Mouse (Mus musculus): ENCODE measurements around the gene 0610030E20Rik. TPM values are rescaled to one million over a fixed set of nuclear protein-coding genes. Genes with fewer than 3 reads are reported as not detected.

The 0610030E20Rik gene
- polyA plus RNA-seq, 1 experiment from 2014 or later: 29.8 TPM

DNA sequence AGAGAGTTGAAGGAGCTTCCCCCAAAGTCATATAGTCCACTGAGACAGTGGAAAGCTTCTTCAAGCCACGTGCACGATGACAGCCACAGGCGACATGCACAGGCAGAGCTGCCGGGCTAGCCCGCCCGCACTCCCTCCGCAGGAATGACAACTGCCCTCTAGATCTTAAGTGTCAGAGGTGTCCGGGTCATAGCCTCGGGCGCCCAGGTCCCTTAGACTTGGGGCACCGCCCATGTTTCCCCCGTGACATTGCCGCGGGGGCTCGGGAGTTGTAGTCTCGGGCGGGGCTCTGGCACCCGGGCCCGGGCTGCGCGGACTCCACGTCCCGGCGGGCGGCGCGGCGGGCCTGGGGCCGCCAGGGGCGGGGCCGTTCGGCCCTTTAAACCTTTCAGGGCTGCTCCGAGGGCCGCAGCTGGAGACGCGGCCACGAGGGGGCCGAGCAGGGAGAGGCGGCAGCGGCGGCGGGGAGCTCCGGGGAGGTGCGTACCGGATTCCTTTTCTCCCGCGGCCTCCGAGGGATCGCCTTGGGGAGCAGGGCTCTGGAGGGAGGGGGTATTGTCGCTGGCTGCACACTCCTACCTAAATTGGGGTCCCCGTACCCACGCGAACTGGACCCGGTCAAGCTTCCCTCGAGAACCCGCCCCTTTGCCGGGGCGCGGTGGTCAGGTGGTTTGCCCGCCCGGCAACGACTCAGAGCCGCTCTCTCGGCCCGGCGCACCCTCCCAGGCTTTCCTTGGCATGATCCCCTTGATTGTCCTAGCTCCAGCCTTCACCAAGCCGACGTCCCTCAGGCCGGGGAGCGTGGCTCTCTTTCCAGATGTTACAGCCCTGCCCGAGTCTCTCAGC is 8.2 kb downstream of the 0610030E20Rik start, which contains the start of gene Tmem150a:
TSS of gene Tmem150a (plus strand) at position 382 of the 846 bp plus-strand sequence.
- peak within 1 kb of the TSS; percentile 64 for H3K4me3 ChIP-seq
- DNase-seq (ENCODE audit: extremely low spot score, low spot score): peak; percentile 72
- H3K27me3 ChIP-seq (ENCODE audit: poor library complexity, severe bottlenecking): peaks cover 9% of the 10 kb centered on the region; the same call in 1 of the 2 replicates
- no peaks in the 10 kb centered on the region for H3K9me3 ChIP-seq
- WGBS: under 1% methylated on average over 71 of the region's 71 CpGs
- H3K27ac ChIP-seq: peak within 1 kb of the TSS; percentile 80
- peaks cover 50% of the 10 kb centered on the region for H3K36me3 ChIP-seq (replicated peaks)
- peaks cover 38% of the 10 kb centered on the region for H3K4me1 ChIP-seq

GRCm38 (mm10) chr6:72356001-72356532 is 8.9 kb downstream of the 0610030E20Rik start:
- H3K27ac ChIP-seq: peak overlapping the region; percentile 80
- peak overlapping the region; percentile 64 for H3K4me3 ChIP-seq
- H3K4me1 ChIP-seq: peaks cover 46% of the 10 kb centered on the region
- H3K27me3 ChIP-seq (ENCODE audit: poor library complexity, severe bottlenecking): peaks cover 9% of the 10 kb centered on the region; the same call in 1 of the 2 replicates
- H3K36me3 ChIP-seq (replicated peaks): peaks cover 48% of the 10 kb centered on the region
- no peaks in the 10 kb centered on the region for H3K9me3 ChIP-seq
- WGBS: 37% methylated on average over 7 of the region's 8 CpGs
- DNase-seq (ENCODE audit: extremely low spot score, low spot score): no peak

- H3K36me3 ChIP-seq (replicated peaks): peaks cover 42% of the 10 kb centered on the region
- H3K27ac ChIP-seq: no peak overlapping the region
- peaks cover 52% of the 10 kb centered on the region for H3K4me1 ChIP-seq
- no peak for DNase-seq (ENCODE audit: extremely low spot score, low spot score)
- 85% methylated on average over 5 of the region's 5 CpGs for WGBS
- H3K27me3 ChIP-seq (ENCODE audit: poor library complexity, severe bottlenecking): peaks cover 9% of the 10 kb centered on the region; the same call in 1 of the 2 replicates
- no peak overlapping the region for H3K4me3 ChIP-seq
- no peaks in the 10 kb centered on the region for H3K9me3 ChIP-seq
Measured at GRCm38 (mm10) chr6:72357164-72358079, 10.3 kb downstream of the 0610030E20Rik start.

DNA sequence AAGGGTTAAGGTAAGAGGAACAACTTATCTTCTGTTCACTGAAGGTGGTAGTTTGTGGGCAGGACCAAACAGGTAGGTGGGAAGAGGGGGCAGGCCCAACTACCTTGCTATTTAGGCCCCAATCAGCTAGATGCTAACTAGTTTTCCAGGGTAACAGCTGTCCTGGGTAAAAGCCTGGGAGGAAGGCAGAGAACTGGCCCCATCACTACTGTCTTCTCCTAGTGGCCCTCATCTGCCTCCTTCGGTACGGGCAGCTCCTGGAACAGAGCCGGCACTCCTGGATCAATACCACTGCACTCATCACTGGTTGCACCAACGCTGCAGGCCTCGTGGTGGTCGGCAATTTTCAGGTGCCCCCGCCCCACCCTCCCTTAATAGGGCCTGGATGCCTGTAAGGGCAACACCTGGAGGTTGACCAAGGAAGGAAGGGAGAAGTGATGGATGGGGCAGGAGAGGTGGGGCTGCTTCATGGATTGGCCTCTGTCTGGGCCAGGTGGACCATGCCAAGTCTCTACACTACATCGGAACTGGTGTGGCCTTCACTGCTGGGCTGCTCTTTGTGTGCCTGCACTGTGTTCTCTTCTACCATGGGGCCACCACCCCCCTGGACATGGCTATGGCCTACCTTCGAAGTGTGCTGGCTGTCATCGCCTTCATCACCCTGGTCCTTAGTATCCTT is 11.1 kb downstream of the 0610030E20Rik start:
- H3K36me3 ChIP-seq (replicated peaks): peaks cover 42% of the 10 kb centered on the region
- H3K27me3 ChIP-seq (ENCODE audit: poor library complexity, severe bottlenecking): peaks cover 9% of the 10 kb centered on the region; the same call in 1 of the 2 replicates
- no peaks in the 10 kb centered on the region for H3K9me3 ChIP-seq
- H3K4me1 ChIP-seq: peaks cover 56% of the 10 kb centered on the region
- WGBS: 90% methylated on average over 10 of the region's 10 CpGs
- no peak overlapping the region for H3K4me3 ChIP-seq
- no peak overlapping the region for H3K27ac ChIP-seq
- no peak for DNase-seq (ENCODE audit: extremely low spot score, low spot score)

GRCm38 (mm10) chr6:72359343-72359742 is 12.2 kb downstream of the 0610030E20Rik start:
- WGBS: 82% methylated on average over 2 of the region's 2 CpGs
- Histone ChIP-seq H3K9me3 (no peaks in the 10 kb centered on the region), H3K36me3 (replicated peaks) (peaks cover 42% of the 10 kb centered on the region), H3K27ac (no peak overlapping the region), H3K4me3 (no peak overlapping the region), H3K27me3 (ENCODE audit: poor library complexity, severe bottlenecking) (peaks cover 9% of the 10 kb centered on the region; the same call in 1 of the 2 replicates), H3K4me1 (peaks cover 50% of the 10 kb centered on the region)
- no peak for DNase-seq (ENCODE audit: extremely low spot score, low spot score)

- H3K27ac ChIP-seq: no peak overlapping the region
- H3K4me1 ChIP-seq: peaks cover 43% of the 10 kb centered on the region
- no peak for DNase-seq (ENCODE audit: extremely low spot score, low spot score)
- H3K36me3 ChIP-seq (replicated peaks): peaks cover 42% of the 10 kb centered on the region
- WGBS: 90% methylated on average over 11 of the region's 11 CpGs
- H3K9me3 ChIP-seq: no peaks in the 10 kb centered on the region
- H3K27me3 ChIP-seq (ENCODE audit: poor library complexity, severe bottlenecking): peaks cover 9% of the 10 kb centered on the region; the same call in 1 of the 2 replicates
- H3K4me3 ChIP-seq: no peak overlapping the region
Measured at GRCm38 (mm10) chr6:72359891-72360598, 12.9 kb downstream of the 0610030E20Rik start.

GRCm38 (mm10) chr6:72360599-72360935 is 13.4 kb downstream of the 0610030E20Rik start:
- DNase-seq (ENCODE audit: extremely low spot score, low spot score): no peak
- 91% methylated on average over 7 of the region's 7 CpGs for WGBS
- Histone ChIP-seq H3K36me3 (replicated peaks) (peaks cover 42% of the 10 kb centered on the region), H3K9me3 (no peaks in the 10 kb centered on the region), H3K27ac (no peak overlapping the region), H3K4me3 (no peak overlapping the region), H3K27me3 (ENCODE audit: poor library complexity, severe bottlenecking) (peaks cover 9% of the 10 kb centered on the region; the same call in 1 of the 2 replicates), H3K4me1 (peaks cover 38% of the 10 kb centered on the region)

DNA sequence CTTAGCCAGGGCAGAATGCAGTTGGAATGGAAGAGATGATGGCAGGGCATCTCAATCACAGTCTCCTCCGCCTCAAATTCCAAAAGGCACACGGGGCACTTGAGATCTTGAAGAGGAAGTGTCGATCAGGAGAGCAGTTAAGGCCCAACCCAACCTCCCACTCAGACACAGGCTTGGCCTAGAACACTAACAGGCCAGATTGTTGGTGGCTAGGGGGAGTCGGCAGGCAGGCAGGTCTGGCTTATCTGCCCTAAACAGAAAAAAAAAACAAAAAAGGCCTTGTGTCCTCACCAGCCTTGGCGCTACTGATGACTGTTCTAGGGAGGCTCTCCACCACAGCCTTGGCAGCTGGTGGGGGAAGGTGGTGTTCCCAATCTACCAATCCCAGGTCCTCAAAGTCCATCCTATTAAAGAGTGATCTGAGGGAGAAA is 14.0 kb downstream of the 0610030E20Rik start:
- Histone ChIP-seq H3K4me3 (peak overlapping the region; percentile 77), H3K36me3 (replicated peaks) (peaks cover 42% of the 10 kb centered on the region), H3K27me3 (ENCODE audit: poor library complexity, severe bottlenecking) (peaks cover 8% of the 10 kb centered on the region; the same call in 1 of the 2 replicates), H3K9me3 (no peaks in the 10 kb centered on the region), H3K4me1 (peaks cover 32% of the 10 kb centered on the region), H3K27ac (no peak overlapping the region; the same call in 1 of the 2 replicates)
- WGBS: 81% methylated on average over 5 of the region's 5 CpGs
- DNase-seq (ENCODE audit: extremely low spot score, low spot score): no peak

DNA sequence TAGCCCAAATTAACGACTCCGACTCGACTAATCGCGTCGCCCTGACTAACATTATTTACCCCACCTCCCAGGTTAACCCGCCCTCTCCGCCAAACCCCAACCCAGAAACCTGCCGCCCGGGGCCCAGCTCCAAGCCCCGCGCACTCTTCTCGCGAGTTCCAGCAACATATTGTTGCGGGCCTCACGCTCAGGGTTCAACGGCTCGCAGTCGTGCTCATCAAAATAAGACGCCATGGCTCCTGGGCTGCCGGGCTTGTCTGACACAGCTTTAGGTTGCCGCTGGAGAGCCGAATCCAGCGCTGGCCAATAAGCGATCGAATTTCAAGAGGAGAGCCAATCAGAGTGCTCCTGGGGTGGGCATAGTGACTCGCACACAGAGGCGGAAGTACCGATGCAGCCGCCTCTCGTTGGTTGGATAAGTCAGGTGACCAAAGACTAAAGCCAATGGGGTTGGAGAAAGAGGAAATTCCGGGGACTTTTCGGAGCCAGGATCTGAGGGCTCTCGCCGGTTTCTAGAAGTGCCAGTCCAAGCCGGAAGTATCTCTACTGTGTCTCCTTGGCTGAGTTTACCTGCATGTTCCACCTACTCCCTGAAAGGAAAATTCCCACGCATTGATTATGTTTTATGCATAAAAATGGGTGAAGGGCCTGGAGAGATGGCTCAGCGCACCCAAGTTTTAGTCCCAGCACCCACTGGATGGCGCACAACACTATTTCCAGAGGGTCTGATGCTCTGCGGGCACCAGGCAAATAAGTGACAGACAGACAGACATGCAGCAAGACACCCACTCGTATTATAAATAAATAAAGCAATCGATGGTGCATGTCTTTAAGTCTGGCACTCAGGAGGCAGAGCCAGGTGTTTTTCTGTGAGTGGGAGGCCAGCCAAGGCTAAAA is 15.3 kb downstream of the 0610030E20Rik start:
- 1% methylated on average over 42 of the region's 42 CpGs for WGBS
- Histone ChIP-seq H3K27ac (peak overlapping the region; percentile 89), H3K4me3 (peak overlapping the region; percentile 77), H3K36me3 (replicated peaks) (peaks cover 34% of the 10 kb centered on the region), H3K4me1 (peaks cover 26% of the 10 kb centered on the region), H3K9me3 (no peaks in the 10 kb centered on the region), H3K27me3 (ENCODE audit: poor library complexity, severe bottlenecking) (no peaks in the 10 kb centered on the region)
- peak; percentile 94 for DNase-seq (ENCODE audit: extremely low spot score, low spot score)

DNA sequence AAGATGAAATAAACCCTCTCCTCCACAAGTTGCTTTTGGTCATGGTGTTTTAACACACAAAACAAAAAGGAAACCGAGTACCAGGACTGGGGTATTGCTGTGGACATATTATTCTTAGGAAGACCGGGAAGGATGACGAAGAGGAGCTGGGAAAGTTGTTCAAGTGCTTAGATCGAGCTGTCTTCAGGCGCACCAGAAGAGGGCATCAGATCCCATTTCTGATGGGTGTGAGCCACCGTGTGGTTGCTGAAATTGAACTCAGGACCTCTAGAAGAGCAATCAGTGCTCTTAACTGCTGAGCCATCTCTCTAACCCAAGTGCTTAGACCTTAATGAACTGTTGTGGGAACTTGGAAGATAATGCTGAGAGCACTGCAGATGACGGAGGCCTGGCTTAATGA is 16.9 kb downstream of the 0610030E20Rik start:
- H3K4me3 ChIP-seq: no peak overlapping the region
- no peak overlapping the region for H3K27ac ChIP-seq
- no peaks in the 10 kb centered on the region for H3K9me3 ChIP-seq
- no peak for DNase-seq (ENCODE audit: extremely low spot score, low spot score)
- 45% methylated on average over 7 of the region's 7 CpGs for WGBS
- no peaks in the 10 kb centered on the region for H3K27me3 ChIP-seq (ENCODE audit: poor library complexity, severe bottlenecking)
- peaks cover 18% of the 10 kb centered on the region for H3K36me3 ChIP-seq (replicated peaks)
- peaks cover 26% of the 10 kb centered on the region for H3K4me1 ChIP-seq

DNA sequence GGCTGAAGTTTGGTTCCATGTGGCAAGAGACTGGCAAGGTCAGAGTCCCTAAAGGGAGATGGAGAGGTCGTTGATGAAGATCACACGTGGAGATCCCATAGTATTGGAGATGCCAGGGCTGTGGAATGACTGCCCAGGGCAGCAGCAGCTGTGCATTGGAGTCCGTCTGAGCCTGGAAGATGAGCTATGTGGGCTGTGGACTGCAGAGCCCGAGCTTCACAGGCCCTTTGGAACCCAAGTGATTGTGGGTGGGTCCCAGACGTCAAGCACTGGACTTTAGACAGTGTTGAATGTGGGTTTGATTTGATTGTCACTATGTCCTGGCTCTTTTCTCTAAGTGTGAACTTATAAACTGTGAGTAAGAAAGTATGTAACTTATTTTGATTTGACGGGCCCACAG is 17.9 kb downstream of the 0610030E20Rik start:
- DNase-seq (ENCODE audit: extremely low spot score, low spot score): no peak
- H3K36me3 ChIP-seq (replicated peaks): peaks cover 8% of the 10 kb centered on the region
- 78% methylated on average over 6 of the region's 6 CpGs for WGBS
- H3K4me1 ChIP-seq: peaks cover 26% of the 10 kb centered on the region
- H3K27ac ChIP-seq: no peak overlapping the region
- H3K27me3 ChIP-seq (ENCODE audit: poor library complexity, severe bottlenecking): no peaks in the 10 kb centered on the region
- H3K4me3 ChIP-seq: no peak overlapping the region
- no peaks in the 10 kb centered on the region for H3K9me3 ChIP-seq
